Mouse (Mus musculus) natural killer cell, adult 2 months (primary cell): Measurements from ENCODE around the gene Rxfp4.

Experiments
- DNase-seq, 2 experiments: peaks; one replicate each; pipeline ENCODE4 v3.0.0; 2022; ENCODE audit warnings: low spot score in 2 of 2

The Rxfp4 gene

DNA sequence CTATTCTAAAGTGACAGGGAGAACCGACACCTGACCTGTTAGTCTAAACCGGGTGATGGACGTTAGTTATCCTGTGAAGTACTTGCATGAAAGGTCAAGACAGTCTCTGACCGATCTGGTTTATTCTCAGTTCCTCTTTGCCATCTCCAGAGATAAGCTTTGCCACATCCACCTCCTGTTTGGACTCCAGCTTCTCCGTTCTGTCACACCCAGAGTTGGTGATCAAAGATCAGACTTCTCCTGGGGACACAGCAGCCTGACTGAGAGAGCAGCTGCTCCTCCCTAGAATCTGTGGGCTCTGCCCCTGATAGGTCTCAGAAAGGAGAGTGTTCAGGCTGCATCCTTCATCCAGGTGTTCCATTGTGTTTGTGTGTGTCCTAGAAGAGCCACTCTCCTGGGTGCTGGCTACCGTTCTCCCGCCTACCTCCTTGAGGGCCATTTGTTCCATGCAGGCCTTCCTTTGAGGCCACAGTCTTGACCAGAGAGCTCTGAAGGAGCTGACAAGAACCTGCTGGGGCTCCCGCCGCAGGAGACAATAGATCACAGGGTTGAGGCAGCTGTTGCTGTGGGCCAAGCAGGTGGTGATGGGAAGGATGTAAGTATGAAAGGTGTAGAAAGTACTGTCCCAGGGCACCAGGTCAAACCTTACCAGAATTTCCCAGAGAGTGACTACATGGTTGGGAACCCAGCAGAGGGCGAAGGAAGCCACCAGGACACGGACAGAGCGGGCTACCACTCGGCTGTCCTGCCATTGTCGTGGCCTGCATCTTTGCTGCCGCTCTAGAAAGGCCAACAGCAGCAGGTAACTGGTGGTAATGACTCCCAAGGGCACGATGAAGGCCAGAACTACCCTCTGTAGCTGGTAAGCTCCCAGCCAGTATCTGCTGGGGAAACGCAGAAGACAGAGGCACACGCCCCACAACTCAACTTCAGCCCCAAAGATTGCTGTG is 998 bp downstream of the Rxfp4 start:
- DNase-seq = no peak

GRCm38 (mm10) chr3:88650713-88651504 is 2.0 kb downstream of the Rxfp4 start:
- DNase-seq = no peak

DNA sequence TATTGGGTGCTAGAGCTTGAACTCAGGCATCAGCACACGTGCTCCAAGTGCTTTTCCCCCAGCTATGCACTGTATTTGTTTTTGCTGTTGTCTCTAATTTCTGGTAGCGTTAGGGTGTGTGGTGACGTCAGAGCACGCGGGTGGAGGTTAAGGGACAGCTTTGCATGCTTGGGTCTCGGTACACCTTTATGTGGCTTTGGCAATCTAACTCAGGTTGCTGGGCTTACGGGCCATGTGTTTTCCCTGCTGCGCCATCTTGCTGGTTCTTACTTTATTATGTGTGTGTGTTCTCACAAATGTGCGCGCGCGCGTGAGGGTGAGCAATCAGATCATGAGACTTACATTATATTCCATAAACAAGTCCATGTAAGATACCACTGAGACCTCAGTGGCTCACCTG is 3.0 kb downstream of the Rxfp4 start:
- DNase-seq = no peak

DNA sequence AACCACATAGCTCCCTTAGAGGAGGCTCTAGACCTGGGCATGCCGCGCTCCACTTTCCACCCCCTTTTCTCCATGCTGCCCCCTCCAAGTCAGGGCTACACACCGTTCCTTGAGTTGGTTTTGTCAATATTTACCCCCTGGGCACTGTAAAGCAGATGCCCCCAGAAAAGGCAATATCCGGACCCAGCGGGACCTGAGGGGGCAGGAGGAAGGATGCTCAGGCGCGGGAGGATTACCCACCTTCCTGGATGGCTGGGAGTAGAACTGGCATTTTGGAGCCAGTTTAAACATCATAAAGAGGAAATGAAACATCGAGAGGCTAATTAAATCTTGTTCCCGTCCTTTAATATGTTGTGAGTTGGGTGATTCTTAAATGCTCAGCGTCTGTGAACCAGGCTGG is 3.8 kb downstream of the Rxfp4 start:
- DNase-seq = no peak

GRCm38 (mm10) chr3:88648452-88649168 is 4.3 kb downstream of the Rxfp4 start:
- DNase-seq = no peak

GRCm38 (mm10) chr3:88647779-88648413 is 5.0 kb downstream of the Rxfp4 start:
- DNase-seq = peak in 1 of 2 experiments; percentile 51

- DNase-seq = no peak
Observed at GRCm38 (mm10) chr3:88647076-88647475, 5.9 kb downstream of the Rxfp4 start.

- DNase-seq = no peak
Observed at GRCm38 (mm10) chr3:88646426-88646995, 6.4 kb downstream of the Rxfp4 start.

DNA sequence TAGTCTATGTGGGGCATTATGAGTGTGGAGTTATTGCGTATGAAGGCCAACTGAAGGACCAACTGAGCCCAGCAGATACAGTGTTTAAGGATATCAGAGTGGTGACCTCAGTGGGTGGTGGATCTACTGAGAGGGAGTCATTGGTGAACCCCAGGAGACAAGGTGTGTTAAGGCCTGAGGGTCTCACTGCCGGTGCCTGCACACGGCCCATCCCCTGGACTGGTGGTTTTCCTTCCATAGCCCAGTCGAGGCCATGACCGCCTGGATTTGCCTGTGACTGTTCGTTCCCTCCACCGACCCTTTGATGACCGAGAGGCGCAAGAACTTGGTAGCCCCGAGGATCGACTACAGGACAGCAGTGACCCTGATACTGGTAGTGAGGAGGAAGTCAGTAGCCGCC is 7.0 kb downstream of the Rxfp4 start:
- no peak for DNase-seq

- no peak for DNase-seq
Observed at GRCm38 (mm10) chr3:88643078-88643477, 9.9 kb downstream of the Rxfp4 start.

DNA sequence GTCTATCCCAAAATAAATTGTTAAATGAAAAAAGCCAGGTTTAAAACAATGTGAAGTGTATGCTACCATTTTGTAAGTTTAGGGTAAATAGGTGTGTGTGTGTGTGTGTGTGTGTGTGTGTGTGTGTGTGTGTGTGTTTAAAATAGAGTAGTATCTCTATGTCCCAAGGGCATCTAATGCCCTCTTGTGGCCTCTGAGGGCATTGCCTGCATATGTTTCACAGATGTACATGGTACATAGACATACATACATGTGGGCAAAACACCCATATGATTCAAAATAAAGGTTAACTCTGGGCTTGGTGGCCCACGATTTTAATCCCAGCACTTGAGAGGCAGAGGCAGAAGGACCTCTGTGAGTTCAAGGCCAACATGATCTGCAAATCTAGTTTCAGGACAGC is 12.3 kb downstream of the Rxfp4 start:
- peak; percentile 68 to 75 for DNase-seq

- DNase-seq = no peak
Observed at GRCm38 (mm10) chr3:88639239-88639638, 13.7 kb downstream of the Rxfp4 start.

DNA sequence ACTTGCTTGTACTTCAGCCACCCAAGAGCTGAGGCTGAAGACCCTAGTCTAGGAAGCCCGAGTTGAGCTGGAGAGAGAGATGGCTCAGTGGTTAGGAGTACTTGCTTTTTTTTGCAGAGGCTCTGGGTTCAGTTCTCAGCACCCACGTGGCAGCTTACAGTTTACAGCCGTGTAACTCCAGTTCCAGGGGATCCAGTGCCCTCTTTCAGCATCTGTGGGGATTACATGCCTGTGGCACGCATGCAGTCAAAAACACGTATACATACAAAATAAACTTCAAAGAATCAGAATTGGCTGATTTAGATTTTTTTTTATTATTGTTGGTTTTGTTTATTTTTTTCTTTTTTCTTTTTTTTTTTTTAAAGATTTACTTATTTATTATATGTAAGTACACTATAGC is 15.8 kb downstream of the Rxfp4 start:
- DNase-seq = no peak

DNA sequence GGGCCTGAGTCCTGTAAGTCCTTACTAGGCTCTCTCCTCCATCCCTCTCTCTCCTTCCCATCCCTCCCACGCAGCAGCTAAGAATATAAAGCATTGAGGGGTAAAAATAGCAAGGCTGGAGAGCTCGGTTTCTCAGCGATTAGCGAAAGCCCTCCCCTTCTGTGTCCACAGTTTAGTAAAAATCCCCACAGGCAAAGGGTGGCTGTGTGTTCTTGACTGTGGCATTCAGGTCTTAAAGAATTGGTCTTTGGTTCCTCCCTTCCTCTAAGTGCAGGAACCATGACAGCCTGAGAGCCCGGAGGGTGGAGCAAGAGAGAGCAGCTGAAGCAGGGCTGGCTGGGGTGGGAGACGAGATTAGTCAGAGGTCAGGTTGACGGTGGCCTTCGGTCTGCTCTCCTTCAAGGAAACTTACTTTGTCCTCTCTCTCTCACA is 16.4 kb downstream of the Rxfp4 start:
- no peak for DNase-seq

DNA sequence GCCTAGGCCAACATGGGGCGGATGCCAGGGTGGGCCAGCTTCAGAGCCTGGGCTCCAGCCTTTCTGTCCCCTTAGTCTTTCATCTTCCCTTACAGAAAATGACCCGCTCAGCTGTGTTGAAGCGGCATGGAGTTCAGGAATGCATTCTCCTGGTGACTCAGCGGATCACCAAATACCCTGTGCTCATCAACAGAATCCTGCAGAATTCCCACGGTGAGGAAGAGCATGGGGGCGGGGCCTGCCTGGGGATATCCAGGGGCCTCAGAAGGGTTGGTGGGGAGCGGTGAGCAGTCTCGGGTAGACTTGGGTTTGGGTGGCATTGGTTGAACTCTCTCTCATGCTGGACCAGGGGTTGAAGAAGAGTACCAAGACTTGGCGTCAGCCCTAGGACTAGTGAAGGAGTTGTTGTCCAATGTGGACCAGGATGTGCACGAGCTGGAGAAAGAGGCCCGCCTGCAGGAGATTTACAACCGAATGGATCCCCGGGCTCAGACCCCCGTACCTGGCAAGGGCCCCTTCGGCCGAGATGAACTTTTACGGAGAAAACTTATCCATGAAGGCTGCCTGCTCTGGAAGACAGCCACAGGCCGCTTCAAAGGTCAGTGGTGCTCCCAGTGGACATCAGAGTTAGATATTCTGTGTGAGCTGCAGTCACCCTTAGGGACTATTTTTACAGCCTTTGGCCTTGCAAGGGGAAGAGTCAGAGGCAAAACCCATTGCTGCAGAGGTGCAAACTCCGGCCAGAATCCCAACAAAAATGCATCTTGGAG is 17.3 kb downstream of the Rxfp4 start:
- DNase-seq = no peak

DNA sequence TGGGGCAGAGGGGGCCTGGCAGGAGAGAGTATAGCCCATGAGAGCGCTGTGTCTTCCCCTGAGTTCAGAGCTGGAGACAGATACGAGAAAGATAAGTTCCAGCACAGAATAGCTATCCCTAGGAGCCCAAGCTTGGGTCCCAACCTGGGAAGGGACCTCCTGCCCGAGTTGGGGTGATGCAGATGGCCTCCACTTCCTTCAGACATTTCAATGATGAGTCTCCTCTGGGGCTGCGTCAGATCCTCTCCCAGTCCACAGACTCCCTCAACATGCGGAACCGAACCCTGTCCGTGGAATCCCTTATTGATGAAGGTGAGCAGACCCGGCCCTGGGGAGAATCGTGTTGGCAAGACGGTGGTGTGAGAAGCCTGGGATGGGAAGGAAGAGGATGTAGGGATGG is 19.9 kb downstream of the Rxfp4 start:
- no peak for DNase-seq

DNA sequence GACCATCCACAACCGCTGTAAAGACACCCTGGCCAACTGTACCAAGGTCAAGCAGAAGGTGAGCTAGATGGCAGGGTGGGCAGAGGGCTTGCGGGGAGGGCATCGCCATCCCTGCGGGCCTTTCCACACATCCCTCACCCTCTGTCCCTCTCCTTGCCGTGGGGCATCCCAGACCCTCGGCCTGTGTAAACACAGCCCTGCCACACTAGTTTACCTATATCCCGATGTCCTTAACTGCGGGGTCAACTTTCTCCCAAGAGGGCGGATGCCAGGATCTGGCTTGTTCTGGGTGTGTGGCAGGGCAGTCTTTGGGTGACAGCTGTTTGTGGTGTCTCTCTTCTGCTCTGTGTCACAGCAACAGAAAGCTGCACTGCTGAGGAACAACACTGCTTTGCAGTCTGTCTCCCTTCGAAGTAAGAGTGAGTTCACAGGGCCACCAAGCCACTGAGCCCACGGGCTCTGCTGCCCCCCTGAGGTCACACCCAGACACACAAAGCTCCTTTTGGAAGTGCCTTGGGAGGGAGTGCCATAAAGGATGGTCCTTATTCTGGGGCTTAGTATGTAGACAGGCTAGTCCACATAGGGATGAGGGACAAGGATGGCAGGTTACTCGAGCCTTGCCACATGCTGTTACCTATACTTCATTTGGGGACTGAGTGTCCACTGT is 20.9 kb downstream of the Rxfp4 start:
- DNase-seq = no peak

DNA sequence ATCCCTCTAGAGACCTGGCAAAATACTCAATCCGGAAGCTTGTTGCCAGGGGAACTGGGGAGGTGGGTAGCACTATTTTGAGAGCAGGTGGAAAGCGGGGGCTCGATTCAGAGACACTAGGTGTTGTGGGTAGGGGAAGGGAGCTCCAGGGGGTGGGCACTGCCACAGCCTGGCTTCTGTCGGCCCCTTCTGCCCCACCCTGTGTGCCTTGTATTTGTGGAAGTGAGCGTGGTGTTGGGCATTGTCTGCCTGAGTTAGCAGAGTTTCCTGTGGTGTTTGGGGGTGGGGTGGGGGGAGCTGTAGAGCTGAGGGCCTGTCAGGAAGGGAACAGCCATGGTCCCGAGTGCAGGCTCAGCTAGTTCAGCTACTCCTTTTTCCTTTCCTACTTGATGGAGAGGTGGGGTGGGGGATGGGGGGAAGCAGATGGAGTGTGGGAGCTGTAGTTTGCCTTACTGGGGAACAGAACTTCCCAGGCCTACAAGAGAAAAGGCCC is 22.0 kb downstream of the Rxfp4 start:
- DNase-seq = no peak

DNA sequence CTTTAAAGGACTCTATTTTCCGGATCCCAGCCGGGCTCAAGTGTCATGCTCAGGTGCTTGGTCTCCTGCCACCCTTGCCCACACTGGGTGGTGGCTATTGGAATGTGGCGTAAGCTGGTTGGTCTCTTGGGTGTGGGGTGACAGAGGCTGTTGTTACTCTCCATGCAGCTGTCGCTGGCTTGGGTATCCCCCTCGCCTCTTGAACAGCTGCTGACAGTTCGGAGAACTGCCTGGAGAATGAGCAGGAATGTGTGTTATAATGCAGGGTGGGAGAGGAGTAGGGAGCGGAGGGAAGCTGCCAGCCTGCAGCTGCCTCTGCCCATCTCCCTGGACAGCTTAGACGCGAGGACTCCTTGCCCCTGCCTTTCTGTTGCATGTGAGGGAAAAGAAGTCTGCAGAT is 22.9 kb downstream of the Rxfp4 start:
- DNase-seq = no peak

DNA sequence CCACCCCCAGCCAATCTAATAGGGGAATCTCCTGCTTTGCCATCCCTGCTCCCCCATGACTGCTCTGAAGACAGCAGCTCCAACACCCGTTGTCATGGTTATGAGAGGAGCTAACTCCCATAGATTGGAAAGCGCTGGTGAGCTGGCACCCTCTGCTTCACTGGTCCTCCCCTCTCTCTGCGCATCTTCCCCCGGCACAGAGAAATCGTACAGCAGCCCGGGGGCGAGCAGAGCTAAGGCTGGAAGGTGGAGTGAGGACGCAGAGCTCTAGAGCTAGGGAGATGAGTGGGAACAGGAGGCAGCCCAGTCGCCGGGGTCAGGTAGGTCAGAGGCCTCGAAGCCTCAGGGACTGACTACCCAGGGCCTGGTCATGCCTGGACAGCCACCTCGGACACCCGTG is 23.7 kb downstream of the Rxfp4 start:
- no peak for DNase-seq
